Comparison of ENCODE assay signal across 26 mouse cellular contexts in the genomic region with DNA sequence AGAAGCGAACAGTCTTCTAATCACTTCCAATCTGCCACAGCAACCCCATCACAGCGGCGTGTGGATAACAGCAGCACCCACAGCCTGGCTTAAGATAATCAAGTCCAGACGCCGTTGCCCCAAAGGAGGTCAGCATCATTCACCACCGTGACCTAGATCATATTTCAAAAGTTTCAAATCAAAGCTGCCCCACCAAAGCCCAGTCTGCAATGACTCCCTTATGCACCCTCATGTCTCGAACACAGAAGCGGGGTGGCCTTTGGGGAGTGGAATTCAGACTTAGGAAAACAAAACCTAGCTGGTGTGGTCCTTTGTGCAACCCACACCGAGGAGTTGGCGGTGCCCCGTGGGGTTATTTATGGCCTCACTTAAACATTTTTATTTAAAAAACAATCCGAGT. TPM values are rescaled to one million over a fixed set of nuclear protein-coding genes. Genes with fewer than 3 reads are reported as not detected.
DNase-seq lines count a peak whose midpoint lies in the region; ATAC-seq lines count a peak whose summit lies in the region.
"Had no signal": no experiment of that assay in that cellular context is flagged by ENCODE, and none has a peak within 500 bp of the region (broad histone marks: within the 10 kb centered on the region; RNA-seq: fewer than 3 reads in every experiment).

No protein-coding gene starts in this region.

- no peaks in the 10 kb centered on the region for H3K36me3 ChIP-seq in midbrain, embryonic 10.5 days
- no peaks in the 10 kb centered on the region for H3K36me3 ChIP-seq in midbrain, embryonic 13.5 days
- no peaks in the 10 kb centered on the region for H3K36me3 ChIP-seq in embryonic facial prominence, embryonic 15.5 days
- no peaks in the 10 kb centered on the region for H3K36me3 ChIP-seq in limb, embryonic 13.5 days
- H3K36me3 ChIP-seq: forebrain, embryonic 12.5 days; hindbrain, embryonic 12.5 days had no signal

- H3K4me3 ChIP-seq in midbrain, embryonic 10.5 days = no peak overlapping the region
- no peak overlapping the region for H3K4me3 ChIP-seq in midbrain, embryonic 13.5 days (replicated peaks)
- no peak overlapping the region for H3K4me3 ChIP-seq in embryonic facial prominence, embryonic 15.5 days (replicated peaks)
- no peak overlapping the region for H3K4me3 ChIP-seq in limb, embryonic 13.5 days
- H3K4me3 ChIP-seq: forebrain, embryonic 12.5 days; hindbrain, embryonic 12.5 days; myocyte had no signal

- ATAC-seq in midbrain, embryonic 13.5 days = no peak
- no peak for ATAC-seq in embryonic facial prominence, embryonic 15.5 days (ENCODE audit: insufficient number of reproducible peaks, low FRiP score, low TSS enrichment, low read depth)
- ATAC-seq in limb, embryonic 13.5 days (ENCODE audit: low FRiP score, low read depth) = peak; percentile 33; the same call in 1 of the 2 replicates
- ATAC-seq: midbrain, embryonic 16.5 days; Patski had no signal

- no peaks in the 10 kb centered on the region for H3K27me3 ChIP-seq in midbrain, embryonic 10.5 days (ENCODE audit: low read depth, poor library complexity, severe bottlenecking)
- H3K27me3 ChIP-seq in midbrain, embryonic 13.5 days = no peaks in the 10 kb centered on the region
- H3K27me3 ChIP-seq in embryonic facial prominence, embryonic 15.5 days = peaks cover 6% of the 10 kb centered on the region; the same call in 1 of the 2 replicates
- peaks cover 3% of the 10 kb centered on the region; the same call in 1 of the 2 replicates for H3K27me3 ChIP-seq in limb, embryonic 13.5 days
- H3K27me3 ChIP-seq: forebrain, embryonic 12.5 days; hindbrain, embryonic 12.5 days had no signal

- H3K9ac ChIP-seq in midbrain, embryonic 13.5 days (replicated peaks) = no peak overlapping the region
- no peak overlapping the region for H3K9ac ChIP-seq in embryonic facial prominence, embryonic 15.5 days
- no peak overlapping the region for H3K9ac ChIP-seq in limb, embryonic 13.5 days
- H3K9ac ChIP-seq: forebrain, embryonic 12.5 days; hindbrain, embryonic 12.5 days; liver, embryonic 14.5 days; lung, embryonic 14.5 days had no signal

- H3K27ac ChIP-seq in midbrain, embryonic 10.5 days (replicated peaks) = no peak overlapping the region
- H3K27ac ChIP-seq in midbrain, embryonic 13.5 days = no peak overlapping the region
- peak overlapping the region; percentile 44; the same call in 1 of the 2 replicates for H3K27ac ChIP-seq in embryonic facial prominence, embryonic 15.5 days (replicated peaks)
- H3K27ac ChIP-seq in limb, embryonic 13.5 days = no peak overlapping the region
- H3K27ac ChIP-seq: forebrain, embryonic 12.5 days; hindbrain, embryonic 12.5 days; liver, embryonic 14.5 days had no signal

- 77% methylated on average over 12 of the region's 12 CpGs for WGBS in midbrain, embryonic 10.5 days
- 83% methylated on average over 12 of the region's 12 CpGs for WGBS in midbrain, embryonic 13.5 days
- 27% methylated on average over 12 of the region's 12 CpGs for WGBS in embryonic facial prominence, embryonic 15.5 days
- WGBS in limb, embryonic 13.5 days = 14% methylated on average over 12 of the region's 12 CpGs

- H3K9me3 ChIP-seq in midbrain, embryonic 10.5 days (replicated peaks) = no peaks in the 10 kb centered on the region
- H3K9me3 ChIP-seq in midbrain, embryonic 13.5 days = no peaks in the 10 kb centered on the region
- H3K9me3 ChIP-seq in embryonic facial prominence, embryonic 15.5 days (replicated peaks) = no peaks in the 10 kb centered on the region
- peaks cover 15% of the 10 kb centered on the region for H3K9me3 ChIP-seq in limb, embryonic 13.5 days
- H3K9me3 ChIP-seq: forebrain, embryonic 12.5 days had no signal

- DNase-seq in midbrain, embryonic 10.5 days (ENCODE audit: low spot score) = peak; percentile 17
- DNase-seq in embryo, embryonic 9.5 days (ENCODE audit: extremely low spot score) = peak; percentile 41
- DNase-seq in cerebellum, adult 8-10 months = no peak
- no peak for DNase-seq in adrenal gland, adult 2 months
- no peak for DNase-seq in frontal cortex, postnatal 36 days (ENCODE audit: low spot score in 2 of 2)
- DNase-seq: adrenal gland, adult 8-10 months; cerebellum, adult 11-12 months; cerebellum, postnatal 14 days; heart, postnatal 10 days; kidney, adult 8-10 months; kidney, postnatal 14 days; lung, embryonic 14.5 days; thymus, adult 18-20 months; thymus, postnatal 4 days had no signal

- no peaks in the 10 kb centered on the region for H3K4me1 ChIP-seq in midbrain, embryonic 10.5 days
- no peaks in the 10 kb centered on the region for H3K4me1 ChIP-seq in midbrain, embryonic 13.5 days (replicated peaks)
- 0 out of 2 replicates have a peak, but pooled peaks cover 11% of the 10 kb centered on the region for H3K4me1 ChIP-seq in embryonic facial prominence, embryonic 15.5 days
- H3K4me1 ChIP-seq in limb, embryonic 13.5 days = peaks cover 20% of the 10 kb centered on the region
- H3K4me1 ChIP-seq: forebrain, embryonic 12.5 days; hindbrain, embryonic 12.5 days had no signal

- no peak overlapping the region for H3K4me2 ChIP-seq in midbrain, embryonic 13.5 days (replicated peaks)
- H3K4me2 ChIP-seq in embryonic facial prominence, embryonic 15.5 days (replicated peaks) = no peak overlapping the region
- H3K4me2 ChIP-seq in limb, embryonic 13.5 days (replicated peaks) = peak overlapping the region; percentile 45
- H3K4me2 ChIP-seq: forebrain, embryonic 12.5 days; heart, embryonic 11.5 days; hindbrain, embryonic 12.5 days; lung, embryonic 14.5 days had no signal

RNA-seq across cellular contexts. Expression of a gene that starts 35.0 kb away (rescaled TPM):
- 9.7 and 11.0 TPM in 2 replicates for polyA plus RNA-seq in midbrain, embryonic 10.5 days (2016; fragmentation: Nextera tagmentation; extraction: Ambion mirVana)
- 1.9 and 3.5 TPM in 2 replicates for polyA plus RNA-seq in midbrain, embryonic 13.5 days (2015; fragmentation: Nextera tagmentation; extraction: Ambion mirVana)
- polyA plus RNA-seq in embryonic facial prominence, embryonic 15.5 days (2015; fragmentation: Nextera tagmentation; extraction: Ambion mirVana) = 24.0 and 24.6 TPM in 2 replicates
- polyA plus RNA-seq in limb, embryonic 13.5 days (2015; fragmentation: Nextera tagmentation; extraction: Ambion mirVana) = 25.7 and 25.8 TPM in 2 replicates
- 1 to 10 TPM; 4.7 to 7.0 TPM for total RNA-seq in adrenal gland, adult 2 months (2021)
- polyA plus RNA-seq in adrenal gland, adult 2 months (2012; rRNA removed) = 10.0 and 11.8 TPM in 2 replicates
- total RNA-seq: granulocyte monocyte progenitor cell, adult 5-6 weeks; megakaryocyte, adult 5-6 weeks had no signal
- polyA plus RNA-seq: Patski had no signal

RNA-seq across cellular contexts. Expression of a gene that starts 56.3 kb away (rescaled TPM):
- 30.0 and 31.8 TPM in 2 replicates for polyA plus RNA-seq in midbrain, embryonic 10.5 days (2016; fragmentation: Nextera tagmentation; extraction: Ambion mirVana)
- 27.4 and 28.7 TPM in 2 replicates for polyA plus RNA-seq in midbrain, embryonic 13.5 days (2015; fragmentation: Nextera tagmentation; extraction: Ambion mirVana)
- polyA plus RNA-seq in embryonic facial prominence, embryonic 15.5 days (2015; fragmentation: Nextera tagmentation; extraction: Ambion mirVana) = 41.7 and 43.0 TPM in 2 replicates
- polyA plus RNA-seq in limb, embryonic 13.5 days (2015; fragmentation: Nextera tagmentation; extraction: Ambion mirVana) = 40.8 and 41.1 TPM in 2 replicates
- total RNA-seq in adrenal gland, adult 2 months (2021) = 10 to 100 TPM; 62.4 to 65.5 TPM
- polyA plus RNA-seq in adrenal gland, adult 2 months (2012; rRNA removed) = 20.1 and 24.3 TPM in 2 replicates

Comparison
In these comparisons a context has a peak if more than half of its experiments do, and no peak if none do; other contexts are left out.
1. DNase-seq: peak in midbrain, embryonic 10.5 days (single experiment) and embryo, embryonic 9.5 days (single experiment); none in cerebellum, adult 8-10 months (single experiment), adrenal gland, adult 2 months (single experiment) and frontal cortex, postnatal 36 days (0 of 2).